Mouse (Mus musculus) liver, postnatal 0 days (tissue): Measurements from ENCODE around the gene Lpgat1. TPM values are rescaled to one million over a fixed set of nuclear protein-coding genes. Genes with fewer than 3 reads are reported as not detected.
A peak's percentile ranks its signal among the peaks of the same experiment; 100 is the strongest.

Experiments used
- ATAC-seq: fragments of 200-750 bp; cut with Nextera tagmentation; 2 replicates; pipeline ENCODE4 v1.8.0; 2017; ENCODE audit warnings: mild to moderate bottlenecking, moderate library complexity
- DNase-seq: peaks from one replicate; pipeline ENCODE4 v3.0.0-alpha.2; 2016
- H3K27ac ChIP-seq: fragments of 300-500 bp; sonication (generic); 2 replicates; pipeline ENCODE4 v1.5.1; 2014; ENCODE audit warnings: antibody characterized with exemption, moderate library complexity, mild to moderate bottlenecking, low read depth
- H3K27me3 ChIP-seq: fragments of 300-500 bp; sonication (generic); 2 replicates; pipeline ENCODE4 v1.6.1; 2014; ENCODE audit warnings: low read length, control low read depth, mixed read lengths; ENCODE audit not compliant: insufficient read depth
- H3K36me3 ChIP-seq: fragments of 300-500 bp; sonication (generic); replicated peaks from 2 replicates; pipeline ENCODE4 v1.6.1; 2014; ENCODE audit warnings: mild to moderate bottlenecking, control low read depth, low read length, moderate library complexity, mixed read lengths; ENCODE audit not compliant: insufficient read depth
- H3K4me1 ChIP-seq: fragments of 300-500 bp; sonication (generic); 2 replicates; pipeline ENCODE4 v1.6.1; 2014; ENCODE audit warnings: antibody characterized with exemption, mild to moderate bottlenecking, control low read depth; ENCODE audit not compliant: insufficient read depth
- H3K4me2 ChIP-seq: fragments of 300-500 bp; sonication (generic); 2 replicates; pipeline ENCODE4 v1.6.1; 2014; ENCODE audit warnings: low read depth, mild to moderate bottlenecking, low read length, moderate library complexity, mixed read lengths
- H3K4me3 ChIP-seq: fragments of 300-500 bp; sonication (generic); 2 replicates; pipeline ENCODE4 v1.5.1; 2014; ENCODE audit warnings: low read depth, low read length
- H3K9ac ChIP-seq: fragments of 300-500 bp; sonication (generic); replicated peaks from 2 replicates; pipeline ENCODE4 v1.6.1; 2014; ENCODE audit warnings: mild to moderate bottlenecking, moderate library complexity
- H3K9me3 ChIP-seq: fragments of 300-500 bp; sonication (generic); 2 replicates; pipeline ENCODE4 v1.6.1; 2016; ENCODE audit warnings: mild to moderate bottlenecking, control low read depth, low read length, mixed read lengths
- CTCF ChIP-seq: sonication (generic); IDR thresholded peaks from 2 replicates; pipeline ENCODE4 v1.5.1; 2016; ENCODE audit warnings: antibody characterized with exemption, low read depth
- EP300 ChIP-seq: IDR thresholded peaks from 2 replicates; pipeline ENCODE4 v1.6.1; 2016; ENCODE audit warnings: antibody characterized with exemption, low read depth, mild to moderate bottlenecking
- WGBS: fragments of 180-500 bp; shearing (Covaris S2); extraction: QIAGEN DNeasy Blood & Tissue Kit; methylation state at CpG from one replicate; pipeline ENCODE4 v1.1.7; 2014; ENCODE audit not compliant: insufficient replicate concordance; 5-methylcytosine and 5-hydroxymethylcytosine counted together
- polyA plus RNA-seq: library from polyadenylated mRNA; unstranded; fragments of >200 nt; fragmentation: Nextera tagmentation; extraction: Ambion mirVana; gene quantifications from 2 replicates; pipeline ENCODE4 v1.2.1, GENCODE M21; 2015

Lpgat1 gene
- polyA plus RNA-seq, 1 experiment from 2014 or later: 95.0 TPM

- ATAC-seq (peak; percentile 59; the same call in 1 of the 2 replicates), DNase-seq (peak; percentile 41)
- Histone ChIP-seq H3K36me3 (peaks cover 3% of the 10 kb centered on the region), H3K9ac (no peak overlapping the region), H3K4me3 (no peak overlapping the region), H3K27me3 (no peaks in the 10 kb centered on the region), H3K4me2 (no peak overlapping the region), H3K9me3 (no peaks in the 10 kb centered on the region), H3K27ac (no peak overlapping the region), H3K4me1 (peaks cover 29% of the 10 kb centered on the region)
- 65% methylated on average over 2 of the region's 2 CpGs for WGBS
- TF ChIP-seq CTCF (no peak), EP300 (no peak)
Observed at GRCm38 (mm10) chr1:191738726-191739125, 21.1 kb downstream of the Lpgat1 start.

GRCm38 (mm10) chr1:191740587-191741361 is 23.1 kb downstream of the Lpgat1 start:
- Histone ChIP-seq H3K4me2 (no peak overlapping the region), H3K9ac (no peak overlapping the region), H3K9me3 (no peaks in the 10 kb centered on the region), H3K27ac (peak overlapping the region; percentile 35; the same call in 1 of the 2 replicates), H3K4me1 (peaks cover 29% of the 10 kb centered on the region), H3K4me3 (no peak overlapping the region), H3K27me3 (no peaks in the 10 kb centered on the region), H3K36me3 (no peaks in the 10 kb centered on the region; the same call in 1 of the 2 replicates)
- 69% methylated on average over 6 of the region's 6 CpGs for WGBS
- DNase-seq: no peak
- no peak for TF ChIP-seq CTCF
- TF ChIP-seq EP300: no peak
- ATAC-seq: peak; percentile 56

- Histone ChIP-seq H3K4me1 (peaks cover 27% of the 10 kb centered on the region), H3K4me3 (no peak overlapping the region), H3K27ac (no peak overlapping the region; the same call in 1 of the 2 replicates), H3K36me3 (no peaks in the 10 kb centered on the region; the same call in 1 of the 2 replicates), H3K9ac (no peak overlapping the region), H3K4me2 (no peak overlapping the region), H3K9me3 (no peaks in the 10 kb centered on the region), H3K27me3 (no peaks in the 10 kb centered on the region)
- ATAC-seq (no peak), DNase-seq (no peak)
- WGBS: 58% methylated on average over 4 of the region's 4 CpGs
- TF ChIP-seq EP300: no peak
- TF ChIP-seq CTCF: no peak
Observed at GRCm38 (mm10) chr1:191741635-191742034, 24.0 kb downstream of the Lpgat1 start.

GRCm38 (mm10) chr1:191748431-191748830 is 30.8 kb downstream of the Lpgat1 start:
- DNase-seq (no peak), ATAC-seq (no peak)
- TF ChIP-seq CTCF: no peak
- TF ChIP-seq EP300: no peak
- Histone ChIP-seq H3K27ac (no peak overlapping the region), H3K4me1 (no peaks in the 10 kb centered on the region), H3K4me3 (no peak overlapping the region), H3K9ac (no peak overlapping the region), H3K9me3 (no peaks in the 10 kb centered on the region), H3K27me3 (no peaks in the 10 kb centered on the region), H3K36me3 (peaks cover 11% of the 10 kb centered on the region; the same call in 1 of the 2 replicates), H3K4me2 (no peak overlapping the region)
- WGBS: 87% methylated on average over 1 of the region's 1 CpGs

- peak; percentile 47; the same call in 1 of the 2 replicates for ATAC-seq
- DNase-seq: peak; percentile 26
- H3K27me3 ChIP-seq: no peaks in the 10 kb centered on the region
- no peak overlapping the region for H3K4me3 ChIP-seq
- 48% methylated on average over 3 of the region's 3 CpGs for WGBS
- H3K4me2 ChIP-seq: no peak overlapping the region
- H3K9ac ChIP-seq: no peak overlapping the region
- H3K27ac ChIP-seq: no peak overlapping the region
- no peaks in the 10 kb centered on the region for H3K4me1 ChIP-seq
- no peaks in the 10 kb centered on the region for H3K9me3 ChIP-seq
- peaks cover 35% of the 10 kb centered on the region for H3K36me3 ChIP-seq
- TF ChIP-seq EP300: no peak
- TF ChIP-seq CTCF: no peak
Observed at GRCm38 (mm10) chr1:191756520-191757199, 39.0 kb downstream of the Lpgat1 start.

- no peaks in the 10 kb centered on the region for H3K9me3 ChIP-seq
- no peaks in the 10 kb centered on the region for H3K4me1 ChIP-seq
- 59% methylated on average over 5 of the region's 5 CpGs for WGBS
- TF ChIP-seq EP300 (no peak), CTCF (no peak)
- ATAC-seq (no peak), DNase-seq (no peak)
- H3K9ac ChIP-seq: no peak overlapping the region
- H3K4me2 ChIP-seq: no peak overlapping the region
- no peak overlapping the region for H3K27ac ChIP-seq
- H3K4me3 ChIP-seq: no peak overlapping the region
- H3K36me3 ChIP-seq: peaks cover 46% of the 10 kb centered on the region
- no peaks in the 10 kb centered on the region for H3K27me3 ChIP-seq
Observed at GRCm38 (mm10) chr1:191774106-191774505, 56.5 kb downstream of the Lpgat1 start.
